In the genomic region with DNA sequence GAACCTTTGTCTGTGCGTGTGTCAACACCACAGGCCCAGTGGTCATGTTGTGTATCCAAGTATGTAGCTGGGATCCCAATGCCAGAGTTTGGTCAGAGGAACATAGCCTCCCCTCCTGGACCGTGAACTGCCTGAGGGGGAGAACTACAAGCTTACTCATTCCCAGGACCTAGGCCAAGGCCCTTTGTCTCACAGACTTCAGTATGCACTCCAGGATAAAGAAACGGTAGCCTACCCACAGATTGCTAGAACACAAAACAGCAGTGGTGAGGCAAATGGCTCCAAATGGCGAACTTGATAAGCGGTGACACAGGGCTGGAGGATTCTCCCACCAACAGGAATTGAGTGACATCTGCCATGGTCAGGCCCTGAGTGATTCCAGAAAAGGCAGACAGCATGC, we compare ENCODE assay signal across 13 mouse cellular contexts. TPM values are rescaled to one million over a fixed set of nuclear protein-coding genes. Genes with fewer than 3 reads are reported as not detected.
DNase-seq lines count a peak whose midpoint lies in the region; ATAC-seq and TF ChIP-seq lines count a peak whose summit lies in the region.
"Had no signal": no experiment of that assay in that cellular context is flagged by ENCODE, and none has a peak within 500 bp of the region (broad histone marks: within the 10 kb centered on the region; RNA-seq: fewer than 3 reads in every experiment).

No protein-coding gene starts in this region.

- no peak overlapping the region for H3K4me2 ChIP-seq in limb, embryonic 12.5 days
- peak overlapping the region; percentile 43; the same call in 1 of the 2 replicates for H3K4me2 ChIP-seq in intestine, embryonic 15.5 days (replicated peaks)

- no peak overlapping the region for H3K9ac ChIP-seq in limb, embryonic 12.5 days (replicated peaks)
- H3K9ac ChIP-seq in ES-E14 (ENCODE audit: insufficient read depth, low read depth, low read length, poor library complexity, severe bottlenecking), result peak overlapping the region; percentile 20; the same call in 1 of the 2 replicates
- H3K9ac ChIP-seq in intestine, embryonic 15.5 days, result no peak overlapping the region
- H3K9ac ChIP-seq: kidney, embryonic 15.5 days had no signal

- H3K9me3 ChIP-seq in limb, embryonic 12.5 days, result no peaks in the 10 kb centered on the region
- H3K9me3 ChIP-seq in limb, embryonic 10.5 days (replicated peaks), result no peaks in the 10 kb centered on the region
- H3K9me3 ChIP-seq in ES-E14 (ENCODE audit: control insufficient read depth, insufficient read depth, low read depth, low read length), result no peaks in the 10 kb centered on the region
- H3K9me3 ChIP-seq in intestine, embryonic 15.5 days, result no peaks in the 10 kb centered on the region
- H3K9me3 ChIP-seq: kidney, embryonic 15.5 days had no signal

- CTCF ChIA-PET in Patski (lab: Charles Lee), result interaction anchor here (1.0 to 2.5 kb wide), 4 partner anchors 16 to 31 kb away, joined by 3 to 8 read pairs (median 3); no protein-coding TSS in a partner anchor

- in situ Hi-C loops in ES-E14 (cut with MboI; ENCODE audit: low sequenced_read_pairs in 2 of 2, unreplicated experiment in 2 of 2), result no loop called here
- in situ Hi-C loops in Patski (cut with MboI; ENCODE audit: low pct_unique_long_range_greater_than_20kb), result no loop called here

- DNase-seq in limb, embryonic 10.5 days (ENCODE audit: low spot score), result no peak
- DNase-seq in ES-E14 (ENCODE audit: low read depth, low spot score), result no peak
- no peak for DNase-seq in Patski (ENCODE audit: low read depth, low spot score)
- no peak for DNase-seq in layer of hippocampus, postnatal 25 days (ENCODE audit: extremely low spot score in 1 of 2, low spot score in 1 of 2)
- no peak for DNase-seq in left cerebral cortex, adult 8-10 months (ENCODE audit: low spot score in 2 of 2)
- DNase-seq: gastrocnemius, postnatal 36 days; spleen, adult 18-20 months had no signal

- H3K27me3 ChIP-seq in limb, embryonic 12.5 days, result 0 out of 2 replicates have a peak, but pooled peaks cover 2% of the 10 kb centered on the region
- peaks cover 24% of the 10 kb centered on the region for H3K27me3 ChIP-seq in limb, embryonic 10.5 days (ENCODE audit: low read depth, poor library complexity, severe bottlenecking)
- no peaks in the 10 kb centered on the region for H3K27me3 ChIP-seq in Patski
- H3K27me3 ChIP-seq in intestine, embryonic 15.5 days (replicated peaks), result no peaks in the 10 kb centered on the region
- H3K27me3 ChIP-seq: kidney, embryonic 15.5 days had no signal

- ATAC-seq in limb, embryonic 12.5 days (ENCODE audit: insufficient number of reproducible peaks, insufficient read depth, low FRiP score, low TSS enrichment, low read depth), result no peak
- ATAC-seq in Patski, result peak; percentile 45
- ATAC-seq in intestine, embryonic 15.5 days, result peak; percentile 6; the same call in 1 of the 2 replicates
- no peak for ATAC-seq in erythroid progenitor cell, adult 5-6 weeks (replicated peaks; ENCODE audit: low FRiP score, poor library complexity, severe bottlenecking)

- peak overlapping the region; percentile 79 for H3K27ac ChIP-seq in limb, embryonic 12.5 days
- no peak overlapping the region for H3K27ac ChIP-seq in limb, embryonic 10.5 days
- H3K27ac ChIP-seq in ES-E14 (ENCODE audit: insufficient read depth, low read depth, low read length, poor library complexity, severe bottlenecking), result peak overlapping the region; percentile 70
- peak overlapping the region; percentile 92 for H3K27ac ChIP-seq in intestine, embryonic 15.5 days
- H3K27ac ChIP-seq: kidney, embryonic 15.5 days had no signal

- peaks cover 41% of the 10 kb centered on the region for H3K4me1 ChIP-seq in limb, embryonic 12.5 days (replicated peaks)
- H3K4me1 ChIP-seq in limb, embryonic 10.5 days, result peaks cover 31% of the 10 kb centered on the region
- H3K4me1 ChIP-seq in ES-E14 (ENCODE audit: control insufficient read depth in 2 of 2, insufficient read depth in 2 of 2, low read length in 2 of 2, poor library complexity in 1 of 2), result peaks cover 9 to 22% of the 10 kb centered on the region in 2 experiments; a peak in 3 of 4 replicates
- H3K4me1 ChIP-seq in intestine, embryonic 15.5 days (replicated peaks), result peaks cover 53% of the 10 kb centered on the region

- no peaks in the 10 kb centered on the region for H3K36me3 ChIP-seq in limb, embryonic 12.5 days
- no peaks in the 10 kb centered on the region for H3K36me3 ChIP-seq in limb, embryonic 10.5 days
- no peaks in the 10 kb centered on the region for H3K36me3 ChIP-seq in ES-E14 (ENCODE audit: control insufficient read depth, insufficient read depth, low read length, poor library complexity, severe bottlenecking)
- H3K36me3 ChIP-seq in intestine, embryonic 15.5 days, result no peaks in the 10 kb centered on the region
- H3K36me3 ChIP-seq: kidney, embryonic 15.5 days had no signal

- TF ChIP-seq CTCF in Patski (IDR thresholded peaks at IDR 0.05), result no peak

- 66% methylated on average over 5 of the region's 5 CpGs for WGBS in limb, embryonic 12.5 days
- 62% methylated on average over 5 of the region's 5 CpGs for WGBS in limb, embryonic 10.5 days
- WGBS in intestine, embryonic 15.5 days, result 57% methylated on average over 5 of the region's 5 CpGs

- POLR2A ChIA-PET in Patski (lab: Charles Lee), result interaction anchor here (0.9 to 1.3 kb wide), 3 partner anchors 12 to 31 kb away, joined by 3 to 4 read pairs (median 3); no protein-coding TSS in a partner anchor

- H3K4me3 ChIP-seq in limb, embryonic 12.5 days (replicated peaks), result no peak overlapping the region
- no peak overlapping the region for H3K4me3 ChIP-seq in limb, embryonic 10.5 days
- peak overlapping the region; percentile 33 to 48; a peak in 3 of 4 replicates for H3K4me3 ChIP-seq in ES-E14 (ENCODE audit: insufficient read depth in 1 of 2, low read depth in 1 of 2, low read length in 2 of 2, poor library complexity in 1 of 2, severe bottlenecking in 1 of 2)
- no peak overlapping the region for H3K4me3 ChIP-seq in intestine, embryonic 15.5 days (replicated peaks)
- H3K4me3 ChIP-seq: kidney, embryonic 15.5 days; myocyte had no signal

TF ChIP-seq in ES-E14, 5 proteins besides CTCF, POLR2A, EP300 and RAD21:
- no peak for TF ChIP-seq CHD2 (IDR thresholded peaks at IDR 0.05; ENCODE audit: low read depth, low read length)

RNA-seq across cellular contexts. Expression of gene Acvr1b, which starts 10.0 kb away (rescaled TPM):
- polyA plus RNA-seq in limb, embryonic 12.5 days (2016; fragmentation: Nextera tagmentation; extraction: Ambion mirVana), result 7.3 and 8.2 TPM in 2 replicates
- 5.0 and 5.7 TPM in 2 replicates for polyA plus RNA-seq in limb, embryonic 10.5 days (2016; fragmentation: Nextera tagmentation; extraction: Ambion mirVana)
- 26.4 and 43.4 TPM in 2 replicates for total RNA-seq in ES-E14 (2012; rRNA removed)
- 31.1 TPM for polyA plus RNA-seq in Patski (2021)
- 9.1 and 9.3 TPM in 2 replicates for polyA plus RNA-seq in intestine, embryonic 15.5 days (2015; fragmentation: Nextera tagmentation; extraction: Ambion mirVana)
- total RNA-seq in erythroid progenitor cell, adult 5-6 weeks (2015; ENCODE audit: low replicate concordance), result 0.84 and 1.8 TPM in 2 replicates
- 1.2 and 1.4 TPM in 2 replicates for total RNA-seq in erythroid progenitor cell, adult 5-6 weeks (2017; ENCODE audit: low replicate concordance)
- total RNA-seq in layer of hippocampus, postnatal 25 days (2021), result 10 to 100 TPM; 82.8 to 83.1 TPM
- 100 to 1,000 TPM; 100 to 118 (median 110) TPM for total RNA-seq in left cerebral cortex, adult 8-10 months (2022)

RNA-seq across cellular contexts. Expression of gene Acvrl1, which starts 35.5 kb away (rescaled TPM):
- 7.3 and 7.4 TPM in 2 replicates for polyA plus RNA-seq in limb, embryonic 12.5 days (2016; fragmentation: Nextera tagmentation; extraction: Ambion mirVana)
- polyA plus RNA-seq in limb, embryonic 10.5 days (2016; fragmentation: Nextera tagmentation; extraction: Ambion mirVana), result 7.2 and 8.3 TPM in 2 replicates
- 2.5 and 3.3 TPM in 2 replicates for total RNA-seq in ES-E14 (2012; rRNA removed)
- polyA plus RNA-seq in Patski (2021), result not detected
- 27.3 and 27.6 TPM in 2 replicates for polyA plus RNA-seq in intestine, embryonic 15.5 days (2015; fragmentation: Nextera tagmentation; extraction: Ambion mirVana)
- total RNA-seq in erythroid progenitor cell, adult 5-6 weeks (2015; ENCODE audit: low replicate concordance), result 1.1 and 23.1 TPM in 2 replicates
- 0.08 and 1.3 TPM in 2 replicates for total RNA-seq in erythroid progenitor cell, adult 5-6 weeks (2017; ENCODE audit: low replicate concordance)
- total RNA-seq in layer of hippocampus, postnatal 25 days (2021), result 10 to 100 TPM in 1 of 2 experiments, 1 to 10 TPM in 1; 8.6 to 10.5 TPM
- total RNA-seq in left cerebral cortex, adult 8-10 months (2022), result 10 to 100 TPM; 18.9 to 25.1 (median 19.3) TPM

RNA-seq across cellular contexts. Expression of gene Ankrd33, which starts 48.3 kb away (rescaled TPM):
- not detected in 2 replicates for polyA plus RNA-seq in limb, embryonic 12.5 days (2016; fragmentation: Nextera tagmentation; extraction: Ambion mirVana)
- polyA plus RNA-seq in limb, embryonic 10.5 days (2016; fragmentation: Nextera tagmentation; extraction: Ambion mirVana), result not detected in 2 replicates
- total RNA-seq in ES-E14 (2012; rRNA removed), result not detected in 2 replicates
- not detected for polyA plus RNA-seq in Patski (2021)
- polyA plus RNA-seq in intestine, embryonic 15.5 days (2015; fragmentation: Nextera tagmentation; extraction: Ambion mirVana), result not detected in 2 replicates
- not detected in 2 replicates for total RNA-seq in erythroid progenitor cell, adult 5-6 weeks (2015; ENCODE audit: low replicate concordance)
- total RNA-seq in erythroid progenitor cell, adult 5-6 weeks (2017; ENCODE audit: low replicate concordance), result not detected in 2 replicates
- not detected for total RNA-seq in layer of hippocampus, postnatal 25 days (2021)
- total RNA-seq in left cerebral cortex, adult 8-10 months (2022), result under 1 TPM in 1 of 4 experiments, not detected in 3; 0.34 TPM
- total RNA-seq: gastrocnemius, postnatal 36 days had no signal
- polyA plus RNA-seq: kidney, embryonic 15.5 days; limb, embryonic 11.5 days; myocyte had no signal

Comparison
In these comparisons a context has a peak if more than half of its experiments do, and no peak if none do; other contexts are left out.
1. ATAC-seq: peak in Patski (single experiment) and intestine, embryonic 15.5 days (single experiment); none in limb, embryonic 12.5 days (single experiment) and erythroid progenitor cell, adult 5-6 weeks (single experiment).
2. H3K4me3 ChIP-seq: peak in ES-E14 (2 of 2); none in limb, embryonic 12.5 days (single experiment), limb, embryonic 10.5 days (single experiment) and intestine, embryonic 15.5 days (single experiment).